Mouse (Mus musculus): Measurements from ENCODE around the gene Srcap. TPM values are rescaled to one million over a fixed set of nuclear protein-coding genes. Genes with fewer than 3 reads are reported as not detected.

The Srcap gene
- total RNA-seq, 2 experiments from 2014 or later = 118 to 127 TPM

DNA sequence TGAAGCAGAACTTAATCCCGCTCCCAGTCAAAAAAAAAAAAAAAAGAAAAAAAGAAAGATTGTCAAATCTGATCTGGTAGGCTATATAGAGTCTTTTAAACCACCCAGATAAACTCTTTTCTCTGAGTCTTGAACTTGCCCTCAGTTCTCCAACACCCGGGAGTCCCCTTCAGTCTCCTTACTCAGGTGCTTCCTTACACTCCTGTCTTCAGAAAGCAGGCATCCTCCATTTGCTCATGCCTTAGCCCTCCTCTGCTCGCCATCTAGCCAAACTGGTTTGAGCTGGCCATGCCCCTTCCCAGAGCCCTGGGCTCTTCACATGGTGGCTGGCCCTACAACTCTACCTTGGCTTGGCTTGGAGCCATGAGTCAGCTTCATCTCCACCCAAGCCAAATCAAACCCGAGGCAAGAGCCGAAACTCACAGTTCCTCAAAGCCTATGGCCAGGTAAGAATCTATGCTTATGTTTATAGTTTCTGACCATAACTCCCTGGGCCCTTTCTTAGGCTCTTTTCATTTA is 49.6 kb downstream of the Srcap start, which contains the start of gene Tmem265:
Gene Tmem265 (plus strand): TSS at position 51 of the 519 bp plus-strand sequence.
- TF ChIP-seq CTCF (conservative IDR thresholded peaks at IDR 0.05) = no peak
- no peak within 1 kb of the TSS for H3K4me3 ChIP-seq
- H3K27ac ChIP-seq = no peak within 1 kb of the TSS
- DNase-seq (ENCODE audit: low spot score in 2 of 2) = no peak

DNA sequence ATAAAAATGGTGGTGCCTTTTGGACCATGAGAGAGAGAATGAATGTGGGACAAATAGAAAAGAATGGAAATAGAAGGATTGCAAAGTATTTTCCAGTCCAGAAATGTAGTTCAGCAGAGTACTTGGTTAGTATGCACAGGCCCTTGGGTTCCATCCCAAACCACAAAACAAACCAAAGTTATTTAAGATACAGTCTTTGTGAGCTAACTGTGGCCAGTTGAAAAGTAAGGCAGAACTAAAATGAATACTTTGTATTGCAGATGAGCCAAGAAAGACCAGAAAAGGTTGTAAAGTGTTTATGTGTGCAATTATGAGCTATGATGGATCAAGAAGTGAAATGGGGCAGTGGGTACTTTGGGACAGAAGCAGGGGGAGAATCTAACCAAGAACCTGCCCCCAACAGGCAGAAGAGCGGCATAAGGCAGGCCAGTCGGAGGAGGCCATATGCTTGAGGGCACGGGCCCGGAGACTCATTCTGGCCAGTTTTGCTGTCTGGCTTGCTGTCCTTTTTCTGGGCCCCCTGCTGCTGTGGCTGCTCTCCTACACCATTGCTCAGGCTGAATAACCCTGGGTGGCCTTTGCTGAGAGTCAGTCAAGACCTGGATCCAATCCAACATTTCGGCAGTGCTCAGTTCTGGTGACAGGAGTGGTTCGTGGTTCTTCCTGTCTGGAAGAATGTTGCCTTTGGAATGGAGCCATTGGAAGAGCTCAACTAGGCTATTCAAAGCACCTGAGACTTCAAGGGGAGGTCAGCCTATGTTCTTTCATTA is 52.8 kb downstream of the Srcap start:
- no peak for DNase-seq (ENCODE audit: low spot score in 2 of 2)
- peak; percentile 25; the same call in 1 of the 2 replicates for TF ChIP-seq CTCF (conservative IDR thresholded peaks at IDR 0.05)
- no peak overlapping the region for H3K27ac ChIP-seq
- H3K4me3 ChIP-seq = no peak overlapping the region

DNA sequence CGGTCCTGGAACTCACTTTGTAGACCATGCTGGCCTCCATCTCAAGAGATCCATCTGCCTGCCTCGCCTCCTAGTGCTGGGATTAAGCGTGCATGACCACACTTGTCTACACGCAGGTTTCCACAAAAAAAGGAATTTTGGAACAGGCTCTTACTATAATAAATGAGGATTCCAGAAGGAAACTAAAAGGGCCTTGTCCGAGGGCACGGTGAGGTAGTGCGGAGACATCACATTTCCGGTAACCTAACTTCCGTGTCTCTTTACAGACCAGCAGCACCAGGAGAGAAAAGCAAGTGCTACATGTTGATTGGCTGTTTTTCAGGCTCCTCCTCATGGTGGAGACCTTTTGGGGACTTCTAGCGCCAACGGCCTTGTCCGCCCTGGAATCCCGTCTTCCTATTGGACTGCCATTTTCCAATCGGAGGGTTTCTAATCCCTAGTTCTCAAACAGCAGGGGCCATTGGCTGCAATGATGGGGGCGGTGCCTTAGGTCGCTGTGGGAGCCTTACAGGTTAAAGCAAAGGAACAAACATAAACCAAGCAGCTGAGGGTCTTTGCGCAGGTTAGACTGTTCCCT is 61.2 kb downstream of the Srcap start, which contains the start of gene Phkg2:
Gene Phkg2 (plus strand): TSS at position 446 of the 577 bp plus-strand sequence.
- Histone ChIP-seq H3K4me3 (peak within 1 kb of the TSS; percentile 87), H3K27ac (peak within 1 kb of the TSS; percentile 94)
- DNase-seq (ENCODE audit: low spot score in 2 of 2) = peak; percentile 86 to 97
- peak; percentile 36; the same call in 1 of the 2 replicates for TF ChIP-seq CTCF (conservative IDR thresholded peaks at IDR 0.05)

DNA sequence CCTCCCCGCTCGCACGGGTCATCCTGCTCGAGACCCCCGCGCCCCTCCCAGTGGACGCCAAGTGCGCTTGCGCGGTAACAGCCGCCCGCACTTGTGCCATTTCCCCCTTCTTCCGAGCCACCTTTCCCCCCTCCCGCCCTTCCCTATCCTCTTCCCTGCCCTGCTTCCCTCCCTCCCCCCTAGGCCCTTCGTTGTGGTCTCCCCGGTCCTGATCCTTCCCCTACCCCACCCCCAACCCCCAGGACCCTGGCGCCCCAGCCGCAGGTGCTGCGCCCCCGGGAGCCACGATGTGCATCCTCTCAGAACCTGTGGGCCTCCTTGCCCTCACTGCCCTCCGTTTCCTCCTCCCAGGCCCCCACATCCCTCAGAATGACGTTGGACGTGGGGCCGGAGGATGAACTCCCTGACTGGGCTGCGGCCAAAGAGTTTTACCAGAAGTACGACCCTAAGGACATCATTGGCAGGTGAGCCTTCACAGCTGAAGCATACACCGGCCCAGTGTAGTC is 61.8 kb downstream of the Srcap start:
- Histone ChIP-seq H3K4me3 (peak overlapping the region; percentile 87), H3K27ac (peak overlapping the region; percentile 94)
- DNase-seq (ENCODE audit: low spot score in 2 of 2) = no peak
- TF ChIP-seq CTCF (conservative IDR thresholded peaks at IDR 0.05) = no peak

DNA sequence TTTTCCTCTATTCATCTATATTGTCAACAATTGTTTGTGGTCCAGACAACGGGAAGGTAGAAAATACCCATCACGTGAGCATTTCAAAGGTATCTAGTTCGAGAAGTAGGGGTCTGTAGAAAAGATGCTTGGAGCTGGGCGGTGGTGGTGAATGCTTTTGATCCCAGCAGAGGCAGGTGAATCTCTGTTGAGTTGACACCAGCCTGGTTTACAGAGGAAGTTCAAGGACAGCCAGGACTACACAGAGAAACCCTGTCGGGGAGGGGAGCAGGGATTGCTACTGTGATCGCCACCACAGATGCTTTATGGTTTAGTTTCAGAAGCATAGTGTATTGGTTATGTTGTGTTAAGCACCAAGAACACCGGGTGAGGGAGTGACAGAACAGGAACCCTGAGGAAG is 62.3 kb downstream of the Srcap start:
- peak overlapping the region; percentile 87 for H3K4me3 ChIP-seq
- DNase-seq (ENCODE audit: low spot score in 2 of 2) = no peak
- H3K27ac ChIP-seq = peak overlapping the region; percentile 94
- no peak for TF ChIP-seq CTCF (conservative IDR thresholded peaks at IDR 0.05)

DNA sequence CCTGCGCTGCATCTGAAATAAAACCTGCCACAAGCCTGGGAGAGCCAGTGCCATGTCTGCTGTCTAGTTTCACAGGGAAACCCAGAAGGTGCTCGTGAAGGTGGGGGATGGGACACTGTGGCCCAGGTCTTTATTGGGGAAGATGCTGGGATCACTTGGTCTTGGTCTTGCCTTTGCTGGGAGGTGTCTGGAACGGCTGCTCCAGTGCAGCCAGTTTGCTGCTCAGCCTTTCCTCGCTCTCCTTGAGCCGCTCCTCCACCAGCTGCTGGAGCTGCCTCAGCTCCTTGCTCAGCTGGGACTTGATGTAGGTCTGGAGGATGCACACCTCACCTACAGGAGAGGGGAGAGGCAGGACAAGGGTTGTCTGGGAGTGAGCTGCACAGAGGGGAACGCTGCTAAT is 71.5 kb downstream of the Srcap start:
- TF ChIP-seq CTCF (conservative IDR thresholded peaks at IDR 0.05) = no peak
- Histone ChIP-seq H3K4me3 (no peak overlapping the region), H3K27ac (no peak overlapping the region)
- DNase-seq (ENCODE audit: low spot score in 2 of 2) = no peak

DNA sequence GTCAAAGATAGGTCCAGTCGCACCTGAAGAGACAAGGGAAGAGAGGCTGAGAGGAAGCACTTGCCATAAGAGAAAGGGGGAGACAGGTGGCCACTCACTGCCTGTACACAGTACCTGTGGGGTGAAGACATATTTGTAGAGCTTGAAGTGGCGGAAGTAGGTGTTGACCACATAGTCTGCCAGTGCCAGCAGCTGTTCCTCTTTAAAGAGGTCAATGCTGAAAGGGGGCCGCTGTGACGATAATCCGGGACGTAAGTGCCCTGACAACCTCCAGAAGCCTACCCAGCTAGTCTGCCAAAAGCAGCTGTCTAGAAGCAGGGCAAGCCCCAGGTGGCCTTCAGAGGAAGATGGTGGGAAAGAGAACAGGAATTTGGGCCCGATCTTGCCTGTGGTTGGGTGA is 73.2 kb downstream of the Srcap start:
- TF ChIP-seq CTCF (conservative IDR thresholded peaks at IDR 0.05) = no peak
- no peak overlapping the region for H3K4me3 ChIP-seq

DNA sequence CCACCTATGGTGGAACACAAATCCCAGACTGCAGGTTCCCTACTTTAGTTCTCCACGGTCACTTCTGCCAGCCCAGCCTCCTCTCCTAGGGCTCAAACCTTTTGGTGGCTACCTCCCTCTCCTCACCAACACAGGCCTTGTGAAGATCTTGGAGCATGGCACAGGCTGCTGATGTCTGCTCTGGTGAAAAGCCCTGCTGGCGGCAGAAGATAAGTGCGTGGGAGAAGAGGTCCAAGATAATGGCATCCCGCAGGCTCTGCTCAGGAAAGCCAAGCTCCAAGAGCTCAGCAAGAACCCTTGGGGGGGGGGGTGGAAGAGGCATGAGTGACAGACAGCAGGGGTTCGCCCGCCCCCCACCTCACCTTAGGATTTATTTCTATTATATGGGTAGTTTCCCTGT is 74.4 kb downstream of the Srcap start:
- H3K4me3 ChIP-seq = no peak overlapping the region
- no peak overlapping the region for H3K27ac ChIP-seq
- no peak for DNase-seq (ENCODE audit: low spot score in 2 of 2)
- TF ChIP-seq CTCF (conservative IDR thresholded peaks at IDR 0.05) = no peak

More for the DNA sequence above, 73.2 kb downstream of the Srcap start:
- no peak for DNase-seq (ENCODE audit: low spot score in 2 of 2)
- H3K27ac ChIP-seq = no peak overlapping the region

DNA sequence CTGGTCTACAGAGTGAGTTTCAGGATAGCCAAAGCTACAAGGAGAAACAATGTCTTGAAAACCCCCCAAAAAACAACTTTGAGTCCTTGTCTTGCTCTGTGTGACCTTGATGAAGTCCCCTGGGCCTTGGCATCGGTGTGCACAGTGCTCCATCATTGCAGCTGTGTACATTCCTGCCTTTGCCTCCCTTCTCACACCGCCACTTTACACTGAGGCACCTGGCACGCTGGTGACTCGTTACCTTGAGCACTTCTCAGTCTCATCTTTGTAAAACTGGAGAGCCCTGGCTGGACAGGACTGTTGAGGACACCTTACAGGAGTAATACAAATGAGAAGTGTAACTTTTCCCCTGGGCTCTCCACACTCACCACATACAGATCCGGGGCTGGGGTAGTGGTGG is 75.4 kb downstream of the Srcap start:
- Histone ChIP-seq H3K27ac (peak overlapping the region; percentile 93; the same call in 1 of the 2 replicates), H3K4me3 (peak overlapping the region; percentile 99)
- TF ChIP-seq CTCF (conservative IDR thresholded peaks at IDR 0.05) = no peak
- DNase-seq (ENCODE audit: low spot score in 2 of 2) = no peak

DNA sequence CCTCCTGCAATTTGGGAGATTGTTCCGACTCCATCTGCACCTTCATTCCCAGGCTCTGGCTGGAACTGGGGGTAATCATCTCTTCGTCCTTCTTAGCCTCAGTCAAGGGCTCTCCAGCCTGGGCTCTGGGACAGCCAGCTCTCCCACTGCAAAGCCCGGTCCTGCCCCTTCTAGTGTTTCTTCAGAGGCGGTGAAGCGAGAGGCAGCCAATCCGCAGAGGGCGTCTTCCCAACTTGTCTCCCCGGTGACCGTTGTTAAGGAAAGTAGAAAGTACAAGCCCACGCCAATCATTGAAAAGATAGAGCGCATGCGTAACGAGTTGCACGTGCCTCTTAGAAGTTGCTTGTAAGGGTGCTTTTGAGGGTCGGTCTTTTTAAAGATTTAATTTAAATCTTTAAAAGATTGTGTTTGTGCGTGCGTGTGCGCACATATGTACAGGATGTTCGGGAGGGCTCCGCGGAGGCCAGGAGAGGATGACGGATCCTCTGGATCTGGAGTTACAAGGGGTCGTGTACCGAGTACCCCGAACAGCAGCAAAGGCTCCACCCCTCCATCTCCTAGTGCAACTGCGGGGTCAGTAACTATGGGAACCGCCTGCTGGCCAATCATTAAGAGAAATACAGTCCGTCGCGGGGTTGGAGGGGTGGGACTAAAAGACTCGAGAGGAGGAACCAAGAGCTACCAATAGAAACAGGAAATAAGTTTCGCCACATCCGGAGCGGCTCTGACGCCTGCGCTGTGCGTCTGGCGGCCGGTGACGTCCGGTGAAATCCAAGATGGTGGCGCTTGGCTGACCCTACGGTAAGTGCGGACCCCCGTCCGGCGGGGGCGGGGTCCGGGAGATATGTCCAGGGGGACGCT is 76.5 kb downstream of the Srcap start, which contains the start of the genes Ccdc189 and Rnf40:
Gene Ccdc189 (minus strand): TSS at position 585 of the 861 bp plus-strand sequence.
Gene Rnf40 (plus strand): TSS at position 757 of the 861 bp plus-strand sequence.
- TF ChIP-seq CTCF (conservative IDR thresholded peaks at IDR 0.05) = no peak; the same call in 1 of the 2 replicates
- DNase-seq (ENCODE audit: low spot score in 2 of 2) = peak; percentile 89 to 98
- peak within 1 kb of the TSS; percentile 99 for H3K4me3 ChIP-seq
- H3K27ac ChIP-seq = peak within 1 kb of the TSS; percentile 93

DNA sequence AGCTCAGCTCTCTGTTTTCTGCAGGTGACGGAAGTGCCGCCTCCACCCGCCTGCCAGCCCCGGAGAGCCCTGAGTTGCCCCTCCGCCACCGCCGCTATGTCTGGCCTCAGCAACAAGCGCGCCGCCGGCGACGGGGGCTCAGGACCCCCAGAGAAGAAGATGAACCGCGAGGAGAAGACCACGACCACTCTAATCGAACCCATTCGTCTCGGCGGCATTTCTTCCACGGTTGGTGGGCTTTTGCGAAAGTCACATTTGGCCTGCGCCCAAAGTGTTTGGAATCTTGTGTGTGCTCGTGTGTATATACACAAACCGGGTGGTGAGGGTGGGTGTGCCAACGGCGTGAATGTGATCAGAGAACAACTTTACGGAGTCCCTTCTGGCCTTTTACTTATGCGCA is 77.1 kb downstream of the Srcap start:
- Histone ChIP-seq H3K4me3 (peak overlapping the region; percentile 99), H3K27ac (peak overlapping the region; percentile 93)
- TF ChIP-seq CTCF (conservative IDR thresholded peaks at IDR 0.05) = no peak
- no peak for DNase-seq (ENCODE audit: low spot score in 2 of 2)

DNA sequence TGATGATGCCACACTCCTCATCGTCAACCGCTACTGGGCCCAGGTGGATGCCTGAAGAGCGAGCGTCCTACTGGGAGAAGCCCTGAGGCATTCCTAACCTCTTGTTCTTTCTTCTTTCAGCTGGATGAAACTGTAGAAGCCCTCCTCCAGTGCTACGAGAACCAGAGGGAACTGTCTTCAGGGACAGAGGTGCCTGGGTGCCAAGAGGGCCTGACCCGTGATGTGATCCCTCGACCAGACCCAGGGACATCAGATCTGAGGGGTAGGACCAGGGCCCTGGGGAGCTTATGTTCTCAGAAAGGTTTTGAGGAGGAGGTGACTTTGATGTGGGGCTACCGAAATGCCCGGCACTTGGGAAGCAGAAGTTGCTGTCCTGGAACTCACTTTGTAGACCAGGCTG is 77.9 kb downstream of the Srcap start:
- no peak for DNase-seq (ENCODE audit: low spot score in 2 of 2)
- Histone ChIP-seq H3K4me3 (peak overlapping the region; percentile 99), H3K27ac (no peak overlapping the region)
- TF ChIP-seq CTCF (conservative IDR thresholded peaks at IDR 0.05) = no peak
